Mouse (Mus musculus) heart, embryonic 14.5 days (tissue): ENCODE data around the gene Hbb-bt. TPM values are rescaled to one million over a fixed set of nuclear protein-coding genes. Genes with fewer than 3 reads are reported as not detected.
"Not testable (repeated sequence)": the region's sequence is repeated elsewhere in the genome, so short reads cannot be mapped to it uniquely, and the experiment has no call there.

Experiments used
- ATAC-seq: fragments of 200-750 bp; cut with Nextera tagmentation; 2 replicates; pipeline ENCODE4 v1.8.0; 2017; ENCODE audit warnings: low read depth, moderate TSS enrichment; ENCODE audit not compliant: insufficient number of reproducible peaks, insufficient read depth, low FRiP score
- H3K27ac ChIP-seq, 2 experiments: fragments of 200-500 bp in 1 of 2; fragments of 300-500 bp in 1 of 2; sonication (generic) in 1 of 2; replicated peaks in 1 of 2; 2 replicates each; pipeline ENCODE4 v1.5.1; 2012 to 2014; ENCODE audit warnings: low read depth in 2 of 2, low read length in 2 of 2, control low read depth in 1 of 2, mild to moderate bottlenecking in 1 of 2, mixed read lengths in 1 of 2; ENCODE audit not compliant: control insufficient read depth in 1 of 2, insufficient read depth in 1 of 2
- H3K27me3 ChIP-seq: fragments of 300-500 bp; sonication (generic); 2 replicates; pipeline ENCODE4 v1.6.1; 2014; ENCODE audit warnings: mild to moderate bottlenecking, low read length, control low read depth; ENCODE audit not compliant: control insufficient read depth, insufficient read depth
- H3K36me3 ChIP-seq: fragments of 300-500 bp; sonication (generic); 2 replicates; pipeline ENCODE4 v1.6.1; 2014; ENCODE audit warnings: mild to moderate bottlenecking, control low read depth, low read length, mixed read lengths; ENCODE audit not compliant: control insufficient read depth, insufficient read depth
- H3K4me1 ChIP-seq, 2 experiments: fragments of 200-500 bp in 1 of 2; fragments of 300-500 bp in 1 of 2; sonication (generic) in 1 of 2; 2 replicates each; pipeline ENCODE4 v1.6.1; 2012 to 2014; ENCODE audit warnings: low read length in 2 of 2, control low read depth in 1 of 2, mixed read lengths in 1 of 2; ENCODE audit not compliant: control insufficient read depth in 2 of 2, insufficient read depth in 2 of 2
- H3K4me2 ChIP-seq: fragments of 300-500 bp; sonication (generic); 2 replicates; pipeline ENCODE4 v1.6.1; 2014; ENCODE audit warnings: mild to moderate bottlenecking, low read length
- H3K4me3 ChIP-seq, 2 experiments: fragments of 200-500 bp in 1 of 2; fragments of 300-500 bp in 1 of 2; sonication (generic) in 1 of 2; 2 replicates each; pipeline ENCODE4 v1.5.1; 2012 to 2014; ENCODE audit warnings: low read length in 2 of 2, mild to moderate bottlenecking in 2 of 2, control low read depth in 1 of 2, low read depth in 1 of 2, moderate library complexity in 1 of 2; ENCODE audit not compliant: control insufficient read depth in 1 of 2, insufficient read depth in 1 of 2
- H3K9ac ChIP-seq: fragments of 300-500 bp; sonication (generic); 2 replicates; pipeline ENCODE4 v1.6.1; 2014; ENCODE audit warnings: mild to moderate bottlenecking, low read length
- H3K9me3 ChIP-seq: fragments of 300-500 bp; sonication (generic); 2 replicates; pipeline ENCODE4 v1.6.1; 2016; ENCODE audit warnings: low read length, control low read depth; ENCODE audit not compliant: control insufficient read depth
- WGBS: fragments of 180-500 bp; shearing (Covaris S2); extraction: QIAGEN DNeasy Blood & Tissue Kit; methylation state at CpG from one replicate; pipeline ENCODE4 v1.1.7; 2014; 5-methylcytosine and 5-hydroxymethylcytosine counted together
- polyA plus RNA-seq: library from polyadenylated mRNA; unstranded; fragments of >200 nt; fragmentation: Nextera tagmentation; extraction: Ambion mirVana; gene quantifications from 2 replicates; pipeline ENCODE4 v1.2.1, GENCODE M21; 2014

The Hbb-bt gene
- polyA plus RNA-seq, 1 experiment from 2014 or later, result 4,945 TPM

DNA sequence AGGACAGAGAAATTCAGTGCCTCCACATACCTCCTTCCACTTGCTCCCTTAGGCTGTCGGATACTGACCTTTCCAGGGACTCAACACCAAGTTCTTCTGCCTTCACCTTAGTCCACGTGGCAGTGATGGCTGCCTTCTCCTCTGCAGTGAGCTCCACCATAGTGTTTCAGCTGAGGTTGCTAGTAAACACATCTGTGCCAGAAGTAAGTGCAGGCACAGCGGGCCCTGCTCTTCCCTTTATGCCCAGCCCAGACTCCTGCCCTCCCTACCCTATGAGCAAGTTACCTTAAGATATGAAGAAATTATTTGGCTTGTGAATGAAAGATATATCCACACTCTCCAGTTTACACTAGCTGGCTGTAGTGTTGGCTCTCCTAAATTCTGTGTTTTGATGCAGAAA lies 26.5 kb upstream of the Hbb-bt start, which contains the start of gene Hbb-bh2:
Gene Hbb-bh2, minus strand, starts transcription at position 253 of the 400 bp plus-strand sequence.
- no peak for ATAC-seq
- 68% methylated on average over 3 of the region's 3 CpGs for WGBS
- H3K4me3 ChIP-seq, result no peak within 1 kb of the TSS
- H3K4me1 ChIP-seq, result no peaks in the 10 kb centered on the region
- H3K27me3 ChIP-seq, result no peaks in the 10 kb centered on the region
- no peak within 1 kb of the TSS for H3K9ac ChIP-seq
- H3K27ac ChIP-seq, result no peak within 1 kb of the TSS
- H3K9me3 ChIP-seq, result no peaks in the 10 kb centered on the region
- no peaks in the 10 kb centered on the region for H3K36me3 ChIP-seq
- H3K4me2 ChIP-seq, result no peak within 1 kb of the TSS

DNA sequence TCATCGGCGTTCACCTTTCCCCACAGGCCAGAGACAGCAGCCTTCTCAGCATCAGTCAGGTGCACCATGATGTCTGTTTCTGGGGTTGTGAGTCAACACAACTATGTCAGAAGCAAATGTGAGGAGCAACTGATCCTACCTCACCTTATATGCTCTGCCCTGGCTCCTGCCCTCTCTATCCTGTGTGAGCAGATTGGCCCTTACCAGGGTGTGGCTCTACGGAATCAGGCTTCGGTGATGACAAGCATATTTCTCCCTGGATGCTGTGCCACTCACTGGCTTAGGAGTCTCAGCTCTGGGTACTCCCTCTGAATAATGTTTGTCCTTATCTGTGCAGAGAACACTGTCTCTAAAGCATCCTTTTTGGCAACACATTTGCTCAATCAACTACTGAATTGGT lies 14.0 kb upstream of the Hbb-bt start, which contains the start of gene Hbb-bs:
Gene Hbb-bs, minus strand, starts transcription at position 289 of the 400 bp plus-strand sequence.
- no peaks in the 10 kb centered on the region for H3K27me3 ChIP-seq
- no peaks in the 10 kb centered on the region for H3K36me3 ChIP-seq
- H3K9ac ChIP-seq, result no peak within 1 kb of the TSS
- no peaks in the 10 kb centered on the region for H3K4me1 ChIP-seq
- 85% methylated on average over 4 of the region's 4 CpGs for WGBS
- no peak for ATAC-seq
- H3K27ac ChIP-seq, result no peak within 1 kb of the TSS
- H3K4me3 ChIP-seq, result no peak within 1 kb of the TSS
- H3K4me2 ChIP-seq, result no peak within 1 kb of the TSS
- H3K9me3 ChIP-seq, result no peaks in the 10 kb centered on the region

DNA sequence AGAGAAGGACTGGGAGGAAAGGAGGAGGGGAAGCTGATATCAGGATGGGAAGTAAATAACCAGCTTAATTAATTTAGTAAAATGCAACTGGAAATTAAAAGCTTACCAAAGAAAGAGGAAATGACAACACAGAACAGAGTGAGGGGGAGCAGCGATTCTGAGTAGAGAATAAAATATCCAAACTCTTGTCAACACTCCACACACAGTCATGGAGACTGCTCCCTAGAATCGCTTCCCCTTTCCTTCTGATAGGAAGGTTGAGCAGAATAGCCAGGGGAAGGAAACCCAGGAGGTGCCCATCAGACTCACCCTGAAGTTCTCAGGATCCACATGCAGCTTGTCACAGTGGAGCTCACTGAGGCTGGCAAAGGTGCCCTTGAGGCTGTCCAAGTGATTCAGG lies 13.3 kb upstream of the Hbb-bt start:
- ATAC-seq, H3K4me3 ChIP-seq, H3K36me3 ChIP-seq, H3K27ac ChIP-seq, H3K4me1 ChIP-seq, H3K4me2 ChIP-seq, H3K27me3 ChIP-seq, H3K9me3 ChIP-seq, H3K9ac ChIP-seq: not testable (repeated sequence)
- no CpG with 5 or more reads among the region's 2 CpGs for WGBS

GRCm38 (mm10) chr7:103826255-103826887 lies 12.6 kb upstream of the Hbb-bt start:
- Histone ChIP-seq H3K27ac (no peak overlapping the region), H3K36me3 (no peaks in the 10 kb centered on the region), H3K9me3 (no peaks in the 10 kb centered on the region), H3K9ac (no peak overlapping the region), H3K27me3 (no peaks in the 10 kb centered on the region), H3K4me1 (no peaks in the 10 kb centered on the region), H3K4me3 (no peak overlapping the region), H3K4me2 (no peak overlapping the region)
- no peak for ATAC-seq
- 49% methylated on average over 3 of the region's 3 CpGs for WGBS

DNA sequence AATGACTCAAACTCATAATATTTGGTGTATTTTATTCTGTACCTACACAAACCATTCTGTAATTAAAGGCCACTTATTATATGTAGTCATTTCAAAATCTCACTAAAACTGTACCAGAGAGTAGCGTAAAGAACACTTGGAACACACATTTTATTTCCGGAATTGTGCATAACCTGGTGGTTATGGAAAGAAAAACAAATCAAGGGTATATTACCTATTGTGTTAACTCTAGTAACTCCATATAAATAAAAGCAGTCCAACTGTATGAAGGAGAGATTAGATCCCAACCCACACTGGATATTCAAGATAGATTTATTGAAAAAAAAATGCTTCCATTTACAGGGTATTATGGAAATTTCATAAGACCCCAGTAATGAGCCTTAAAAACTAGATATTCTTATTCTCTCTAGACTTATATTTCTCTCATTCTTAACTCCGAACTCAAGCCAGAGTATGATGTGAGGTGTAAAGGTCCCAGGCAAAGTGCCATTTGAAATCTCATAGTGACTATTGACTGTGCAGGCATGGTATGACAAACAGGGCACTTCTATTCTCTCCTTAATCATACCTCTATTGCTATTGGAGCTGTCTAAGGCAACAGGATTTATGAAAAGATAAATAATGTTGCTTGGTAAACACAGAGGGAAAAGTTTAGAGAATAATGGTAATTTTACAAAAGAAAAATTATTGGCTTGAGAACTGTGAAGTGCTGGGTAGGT lies 11.9 kb upstream of the Hbb-bt start:
- H3K27me3 ChIP-seq, result no peaks in the 10 kb centered on the region
- H3K36me3 ChIP-seq, result no peaks in the 10 kb centered on the region
- no peaks in the 10 kb centered on the region for H3K4me1 ChIP-seq
- H3K27ac ChIP-seq, result no peak overlapping the region
- ATAC-seq, result no peak
- H3K4me3 ChIP-seq, result no peak overlapping the region
- H3K4me2 ChIP-seq, result no peak overlapping the region
- WGBS, result 86% methylated on average over 3 of the region's 3 CpGs
- H3K9me3 ChIP-seq, result no peaks in the 10 kb centered on the region
- H3K9ac ChIP-seq, result no peak overlapping the region

DNA sequence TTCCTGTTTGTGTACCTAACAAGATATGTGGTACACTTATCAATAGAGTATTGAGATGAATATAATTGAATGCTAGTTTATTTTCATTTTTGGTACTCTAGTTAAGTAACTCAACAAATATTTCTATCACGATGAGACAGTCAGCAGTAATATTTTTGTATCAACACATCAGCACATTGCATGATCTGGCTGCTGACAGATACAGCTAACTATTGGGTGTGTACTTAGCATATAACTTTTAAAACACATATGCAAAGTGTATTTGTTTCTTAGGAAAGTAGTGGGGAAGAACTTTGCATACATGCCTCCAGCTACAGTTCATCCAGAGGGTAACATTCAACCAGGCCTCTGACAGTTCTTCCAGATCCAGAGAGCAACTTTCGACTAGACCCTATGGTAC lies 10.8 kb upstream of the Hbb-bt start:
- no peaks in the 10 kb centered on the region for H3K9me3 ChIP-seq
- no peak overlapping the region for H3K27ac ChIP-seq
- no peak overlapping the region for H3K4me2 ChIP-seq
- ATAC-seq, result no peak
- H3K4me3 ChIP-seq, result no peak overlapping the region
- H3K9ac ChIP-seq, result no peak overlapping the region
- H3K27me3 ChIP-seq, result no peaks in the 10 kb centered on the region
- no peaks in the 10 kb centered on the region for H3K4me1 ChIP-seq
- WGBS, result 82% methylated on average over 2 of the region's 2 CpGs
- no peaks in the 10 kb centered on the region for H3K36me3 ChIP-seq

DNA sequence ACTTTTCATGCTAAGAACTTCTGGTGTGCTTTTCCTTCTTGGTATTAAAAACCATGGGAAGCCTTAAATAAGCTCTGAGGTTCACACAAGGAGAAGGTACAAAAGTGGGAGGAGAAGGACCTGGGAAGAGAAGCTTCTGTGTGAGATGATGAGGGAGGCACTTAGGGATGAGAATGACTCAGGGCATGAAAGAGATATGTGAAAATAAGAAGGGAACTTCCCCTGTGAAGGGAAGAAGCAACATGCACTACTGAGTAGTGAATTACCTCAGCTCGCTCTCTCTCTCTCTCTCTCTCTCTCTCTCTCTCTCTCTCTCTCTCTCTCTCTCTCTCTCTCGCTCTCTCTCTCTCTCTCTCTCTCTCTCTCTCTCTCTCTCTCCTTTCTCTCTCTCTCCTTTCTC lies 1.3 kb upstream of the Hbb-bt start:
- H3K9ac ChIP-seq, ATAC-seq, H3K4me2 ChIP-seq, H3K4me1 ChIP-seq, H3K27me3 ChIP-seq, H3K4me3 ChIP-seq, H3K27ac ChIP-seq, H3K9me3 ChIP-seq, H3K36me3 ChIP-seq: not testable (repeated sequence)
- WGBS, result 80% methylated on average over 1 of the region's 2 CpGs
